Mouse (Mus musculus) CH12.LX (cell line): Measurements from ENCODE around the gene Tnfrsf26. TPM values are rescaled to one million over a fixed set of nuclear protein-coding genes. Genes with fewer than 3 reads are reported as not detected.
A peak's percentile ranks its signal among the peaks of the same experiment; 100 is the strongest.

Source experiments
- DNase-seq: peaks from one replicate; pipeline ENCODE4 v3.0.0-alpha.2; 2013; ENCODE audit errors: extremely low read depth
- H3K27ac ChIP-seq: 2 replicates; pipeline ENCODE4 v1.5.1; 2012; ENCODE audit warnings: low read depth, mild to moderate bottlenecking, control low read depth, moderate library complexity; ENCODE audit not compliant: insufficient read depth
- H3K27me3 ChIP-seq: replicated peaks from 2 replicates; pipeline ENCODE3; 2012; ENCODE audit warnings: inconsistent platforms
- H3K36me3 ChIP-seq, 2 experiments: replicated peaks in 1 of 2; 2 replicates each; pipeline versions ENCODE3 to v1.6.1; 2012; ENCODE audit warnings: inconsistent platforms in 1 of 2, low read length in 1 of 2, mild to moderate bottlenecking in 1 of 2, mixed read lengths in 1 of 2, moderate library complexity in 1 of 2; ENCODE audit not compliant: control insufficient read depth in 1 of 2, insufficient read depth in 1 of 2
- H3K4me1 ChIP-seq, 2 experiments: 2 replicates each; pipeline ENCODE4 v1.6.1; 2012; ENCODE audit warnings: inconsistent platforms in 1 of 2, moderate library complexity in 1 of 2; ENCODE audit not compliant: insufficient read depth in 2 of 2, control insufficient read depth in 1 of 2
- H3K4me2 ChIP-seq: 2 replicates; pipeline ENCODE4 v1.6.1; 2012; ENCODE audit warnings: low read depth, mild to moderate bottlenecking, control low read depth; ENCODE audit not compliant: poor library complexity, insufficient read depth, severe bottlenecking
- H3K4me3 ChIP-seq, 3 experiments: fragments of 150-350 bp in 1 of 3; sonication (generic) in 1 of 3; replicated peaks in 1 of 3; 2 replicates each; pipeline versions ENCODE3 to v1.5.1; 2011 to 2012; ENCODE audit warnings: low read depth in 2 of 3, low read length in 2 of 3, mild to moderate bottlenecking in 2 of 3, moderate library complexity in 2 of 3, control low read depth in 1 of 3, improper control_type of control experiment in 1 of 3, inconsistent platforms in 1 of 3, mixed read lengths in 1 of 3; ENCODE audit not compliant: poor library complexity in 1 of 3
- H3K79me2 ChIP-seq: replicated peaks from 2 replicates; pipeline ENCODE4 v1.6.1; 2012; ENCODE audit warnings: mild to moderate bottlenecking, moderate library complexity; ENCODE audit not compliant: control insufficient read depth, poor library complexity, insufficient read depth, severe bottlenecking; ENCODE audit errors: extremely low read depth
- H3K9ac ChIP-seq: 2 replicates; pipeline ENCODE4 v1.6.1; 2012; ENCODE audit warnings: low read depth, mild to moderate bottlenecking, control low read depth, moderate library complexity; ENCODE audit not compliant: insufficient read depth
- H3K9me3 ChIP-seq: replicated peaks from 2 replicates; pipeline ENCODE3; 2012; ENCODE audit warnings: low read length, inconsistent platforms, mixed read lengths
- CHD1 ChIP-seq: IDR thresholded peaks from 2 replicates; pipeline ENCODE4 v1.6.1; 2012; ENCODE audit warnings: low read depth, low read length, improper control_type of control experiment, inconsistent platforms
- CHD2 ChIP-seq: IDR thresholded peaks from 2 replicates; pipeline ENCODE4 v1.6.1; 2011; ENCODE audit warnings: low read length, improper control_type of control experiment
- ELF1 ChIP-seq: IDR thresholded peaks from 2 replicates; pipeline ENCODE4 v1.6.1; 2014; ENCODE audit warnings: low read depth, mild to moderate bottlenecking, inconsistent platforms, low read length, improper control_type of control experiment
- EP300 ChIP-seq: IDR thresholded peaks from 2 replicates; pipeline ENCODE4 v1.6.1; 2011; ENCODE audit warnings: low read length, improper control_type of control experiment
- ETS1 ChIP-seq: conservative IDR thresholded peaks from 2 replicates; pipeline ENCODE4 v1.6.1; 2012; ENCODE audit warnings: low read depth, mild to moderate bottlenecking, inconsistent platforms, low read length, improper control_type of control experiment, moderate library complexity
- HCFC1 ChIP-seq: IDR thresholded peaks from 2 replicates; pipeline ENCODE4 v1.6.1; 2012; ENCODE audit warnings: low read depth, mild to moderate bottlenecking, inconsistent platforms, low read length, improper control_type of control experiment
- JUN ChIP-seq: IDR thresholded peaks from 2 replicates; pipeline ENCODE4 v1.6.1; 2011; ENCODE audit warnings: low read depth, mild to moderate bottlenecking, low read length, improper control_type of control experiment, moderate library complexity; ENCODE audit not compliant: insufficient read depth
- KAT2A ChIP-seq: IDR thresholded peaks from 2 replicates; pipeline ENCODE4 v1.6.1; 2012; ENCODE audit warnings: low read length, improper control_type of control experiment, inconsistent platforms; ENCODE audit not compliant: insufficient replicate concordance
- MAFK ChIP-seq: IDR thresholded peaks from 2 replicates; pipeline ENCODE4 v1.6.1; 2011; ENCODE audit warnings: low read length, improper control_type of control experiment; ENCODE audit not compliant: insufficient replicate concordance
- MAX ChIP-seq: IDR thresholded peaks from 2 replicates; pipeline ENCODE4 v1.6.1; 2011; ENCODE audit warnings: low read length, improper control_type of control experiment
- MYC ChIP-seq: IDR thresholded peaks from 2 replicates; pipeline ENCODE4 v1.6.1; 2011; ENCODE audit warnings: low read depth, mild to moderate bottlenecking, improper control_type of control experiment, low read length
- NELFE ChIP-seq: IDR thresholded peaks from 2 replicates; pipeline ENCODE4 v1.6.1; 2011; ENCODE audit warnings: low read depth, low read length, improper control_type of control experiment
- RAD21 ChIP-seq: IDR thresholded peaks from 2 replicates; pipeline ENCODE4 v1.6.1; 2011; ENCODE audit warnings: low read depth, mild to moderate bottlenecking, low read length, improper control_type of control experiment, moderate library complexity
- RCOR1 ChIP-seq: conservative IDR thresholded peaks from 2 replicates; pipeline ENCODE4 v1.6.1; 2012; ENCODE audit warnings: low read depth, mild to moderate bottlenecking, inconsistent platforms, low read length, improper control_type of control experiment
- SIN3A ChIP-seq: IDR thresholded peaks from 2 replicates; pipeline ENCODE4 v1.6.1; 2012; ENCODE audit warnings: low read length, improper control_type of control experiment, inconsistent platforms
- TBP ChIP-seq: conservative IDR thresholded peaks from 2 replicates; pipeline ENCODE4 v1.6.1; 2011; ENCODE audit warnings: low read depth, low read length, improper control_type of control experiment
- TCF12 ChIP-seq: IDR thresholded peaks from 2 replicates; pipeline ENCODE4 v1.6.1; 2014; ENCODE audit warnings: low read depth, mild to moderate bottlenecking, inconsistent platforms, low read length, improper control_type of control experiment
- USF2 ChIP-seq: conservative IDR thresholded peaks from 2 replicates; pipeline ENCODE4 v1.6.1; 2011; ENCODE audit warnings: low read depth, low read length, improper control_type of control experiment
- ZKSCAN1 ChIP-seq: IDR thresholded peaks from 2 replicates; pipeline ENCODE4 v1.6.1; 2012; ENCODE audit warnings: low read depth, inconsistent platforms, low read length, improper control_type of control experiment, borderline replicate concordance
- ZMIZ1 ChIP-seq: IDR thresholded peaks from 2 replicates; pipeline ENCODE4 v1.6.1; 2012; ENCODE audit warnings: low read depth, mild to moderate bottlenecking, inconsistent platforms, low read length, improper control_type of control experiment
- ZNF384 ChIP-seq: IDR thresholded peaks from 2 replicates; pipeline ENCODE4 v1.6.1; 2012; ENCODE audit warnings: low read depth, low read length, improper control_type of control experiment, inconsistent platforms
- dilution Hi-C: fragments of 300-500 bp; cut with MboI; formaldehyde crosslinking; loops from 2 replicates; pipeline ENCODE4 v1.14.3; 2020; ENCODE audit warnings: low sequenced_read_pairs; ENCODE audit not compliant: extremely low pct_unique_long_range_greater_than_20kb, extremely low pct_ligation_motif_present
- in situ Hi-C: fragments of 300-500 bp; cut with MboI; formaldehyde crosslinking; loops from 3 replicates; pipeline ENCODE4 v1.14.3; 2019; ENCODE audit warnings: low sequenced_read_pairs, low pct_ligation_motif_present, low pct_unique_long_range_greater_than_20kb, mixed read lengths
- polyA plus RNA-seq: library from polyadenylated mRNA; unstranded; fragments of >175 nt; gene quantifications from 2 replicates; pipeline ENCODE4 v1.2.1, GENCODE M21; 2012; ENCODE audit warnings: low read depth; ENCODE audit not compliant: insufficient read length
- total RNA-seq, 2 experiments: library from RNA; depleted of rRNA; stranded (reverse); fragments of 300-350 nt in 1 of 2; fragments of >200 nt in 1 of 2; gene quantifications; 2 replicates each; pipeline ENCODE4 v1.2.3; 2012 to 2014

Gene Tnfrsf26
- total and polyA plus RNA-seq, 3 experiments, result 5.7 to 8.3 (median 8.3) TPM

GRCm38 (mm10) chr7:143629501-143629900 is 979 bp upstream of the Tnfrsf26 start:
- H3K27me3 ChIP-seq, result peaks cover 1% of the 10 kb centered on the region
- in situ Hi-C loops (no loop called here), dilution Hi-C loops (no loop called here)
- peaks cover 0 to 3% of the 10 kb centered on the region in 2 experiments for H3K36me3 ChIP-seq
- TF ChIP-seq ELF1 (0 out of 2 replicates have a peak, but pooled peaks have one; percentile 15), RCOR1 (no peak)
- no peak overlapping the region for H3K4me3 ChIP-seq
- H3K4me2 ChIP-seq, result 0 out of 2 replicates have a peak overlapping the region, but pooled peaks have one; percentile 5
- no peak for DNase-seq
- H3K27ac ChIP-seq, result no peak overlapping the region
- peaks cover 3 to 26% of the 10 kb centered on the region in 2 experiments; a peak in 3 of 4 replicates for H3K4me1 ChIP-seq
- H3K79me2 ChIP-seq, result no peaks in the 10 kb centered on the region
- no peak overlapping the region for H3K9ac ChIP-seq
- no peaks in the 10 kb centered on the region for H3K9me3 ChIP-seq

GRCm38 (mm10) chr7:143627555-143628286 is 801 bp downstream of the Tnfrsf26 start:
- TF ChIP-seq KAT2A, result 0 out of 2 replicates have a peak, but pooled peaks have one; percentile 15
- peak; percentile 70 for TF ChIP-seq ELF1
- 0 out of 2 replicates have a peak, but pooled peaks have one; percentile 28 for TF ChIP-seq ETS1
- TF ChIP-seq RAD21, result no peak
- TF ChIP-seq CHD1, result no peak
- 0 out of 2 replicates have a peak, but pooled peaks have one; percentile 29 for TF ChIP-seq CHD2
- 0 out of 2 replicates have a peak, but pooled peaks have one; percentile 55 for TF ChIP-seq TBP
- peak; percentile 32; the same call in 1 of the 2 replicates for TF ChIP-seq ZKSCAN1
- no peak; the same call in 1 of the 2 replicates for TF ChIP-seq MAX
- peak; percentile 56 for TF ChIP-seq HCFC1
- TF ChIP-seq RCOR1, result no peak
- 0 out of 2 replicates have a peak, but pooled peaks have one; percentile 44 for TF ChIP-seq MYC
- TF ChIP-seq EP300, result peak; percentile 35; the same call in 1 of the 2 replicates
- TF ChIP-seq USF2, result no peak
- TF ChIP-seq MAFK, result peak; percentile 40; the same call in 1 of the 2 replicates
- TF ChIP-seq TCF12, result 0 out of 2 replicates have a peak, but pooled peaks have one; percentile 32
- 0 out of 2 replicates have a peak, but pooled peaks have one; percentile 49 for TF ChIP-seq ZMIZ1
- TF ChIP-seq ZNF384, result peak; percentile 99
- peak; percentile 62 for TF ChIP-seq SIN3A
- peak; percentile 54 for TF ChIP-seq NELFE
- no peak for TF ChIP-seq JUN
- peaks cover 4% of the 10 kb centered on the region for H3K9me3 ChIP-seq
- H3K27ac ChIP-seq, result peak overlapping the region; percentile 10; the same call in 1 of the 2 replicates
- peak overlapping the region; percentile 80 for H3K4me2 ChIP-seq
- H3K27me3 ChIP-seq, result peaks cover 1% of the 10 kb centered on the region
- no peaks in the 10 kb centered on the region for H3K79me2 ChIP-seq
- in situ Hi-C loops, result no loop called here
- H3K9ac ChIP-seq, result peak overlapping the region; percentile 41
- peak overlapping the region; percentile 44 to 65 (median 55) for H3K4me3 ChIP-seq
- H3K4me1 ChIP-seq, result peaks cover 3 to 26% of the 10 kb centered on the region in 2 experiments; a peak in 3 of 4 replicates
- no peaks in the 10 kb centered on the region for H3K36me3 ChIP-seq
- dilution Hi-C loops, result no loop called here
- DNase-seq, result no peak
